In the genomic region with DNA sequence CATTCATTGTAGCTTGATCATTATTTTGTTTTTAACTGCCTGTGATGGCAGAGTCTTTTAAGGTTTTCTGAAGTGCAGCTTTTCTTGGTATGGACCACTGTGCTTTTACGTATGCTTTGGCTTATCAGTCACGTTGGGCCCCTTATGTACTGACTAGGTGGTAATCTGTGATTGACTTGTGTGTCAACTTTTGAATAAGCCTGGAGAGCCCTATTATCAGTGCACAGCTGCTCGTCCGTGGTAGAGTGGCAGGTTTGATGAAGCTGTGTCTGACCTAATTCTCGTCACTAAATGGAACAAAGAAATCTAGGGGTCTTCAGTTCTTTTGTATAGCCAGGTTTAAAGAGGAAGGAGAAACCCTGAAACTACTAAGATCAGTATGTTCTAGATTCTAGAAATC, we compare ENCODE assay signal across 22 mouse cellular contexts. TPM values are rescaled to one million over a fixed set of nuclear protein-coding genes. Genes with fewer than 3 reads are reported as not detected.
A peak's percentile ranks its signal among the peaks of the same experiment; 100 is the strongest.
DNase-seq lines count a peak whose midpoint lies in the region; ATAC-seq and TF ChIP-seq lines count a peak whose summit lies in the region.
"Had no signal": no experiment of that assay in that cellular context is flagged by ENCODE, and none has a peak within 500 bp of the region (broad histone marks: within the 10 kb centered on the region; RNA-seq: fewer than 3 reads in every experiment).

No protein-coding gene starts in this region.

- H3K4me1 ChIP-seq in forebrain, embryonic 12.5 days: peaks cover 32% of the 10 kb centered on the region
- peaks cover 66% of the 10 kb centered on the region for H3K4me1 ChIP-seq in forebrain, embryonic 10.5 days
- no peaks in the 10 kb centered on the region; the same call in none of the 2 replicates for H3K4me1 ChIP-seq in hindbrain, embryonic 11.5 days (replicated peaks; ENCODE audit: control insufficient read depth, insufficient read depth, low read length)
- no peaks in the 10 kb centered on the region for H3K4me1 ChIP-seq in hindbrain, postnatal 0 days (ENCODE audit: insufficient read depth, low read length)
- H3K4me1 ChIP-seq in neural tube, embryonic 11.5 days (ENCODE audit: control insufficient read depth, insufficient read depth, low read length): peaks cover 12% of the 10 kb centered on the region
- peaks cover 18% of the 10 kb centered on the region for H3K4me1 ChIP-seq in neural tube, embryonic 15.5 days
- H3K4me1 ChIP-seq: liver, embryonic 15.5 days; megakaryocyte, embryonic 14.5 days had no signal

- WGBS in forebrain, embryonic 12.5 days: 14% methylated on average over 5 of the region's 5 CpGs
- WGBS in forebrain, embryonic 10.5 days: 12% methylated on average over 5 of the region's 5 CpGs
- 14% methylated on average over 5 of the region's 5 CpGs for WGBS in hindbrain, embryonic 11.5 days
- WGBS in hindbrain, postnatal 0 days: 33% methylated on average over 5 of the region's 5 CpGs
- WGBS in neural tube, embryonic 11.5 days: 31% methylated on average over 5 of the region's 5 CpGs
- WGBS in neural tube, embryonic 15.5 days: 21% methylated on average over 5 of the region's 5 CpGs

- H3K9ac ChIP-seq in forebrain, embryonic 12.5 days: no peak overlapping the region
- H3K9ac ChIP-seq in hindbrain, embryonic 11.5 days (ENCODE audit: low read depth, low read length): no peak overlapping the region
- no peak overlapping the region for H3K9ac ChIP-seq in hindbrain, postnatal 0 days (replicated peaks; ENCODE audit: low read length)
- H3K9ac ChIP-seq in neural tube, embryonic 11.5 days (ENCODE audit: low read length): no peak overlapping the region
- H3K9ac ChIP-seq in neural tube, embryonic 15.5 days (replicated peaks): no peak overlapping the region
- H3K9ac ChIP-seq: embryonic facial prominence, embryonic 13.5 days; kidney, embryonic 15.5 days; limb, embryonic 15.5 days; liver, embryonic 15.5 days; lung, embryonic 15.5 days; neural tube, embryonic 13.5 days had no signal

- H3K27ac ChIP-seq in forebrain, embryonic 12.5 days: no peak overlapping the region
- H3K27ac ChIP-seq in forebrain, embryonic 10.5 days: no peak overlapping the region
- H3K27ac ChIP-seq in hindbrain, embryonic 11.5 days (ENCODE audit: low read depth, low read length): no peak overlapping the region
- H3K27ac ChIP-seq in hindbrain, postnatal 0 days: no peak overlapping the region
- no peak overlapping the region for H3K27ac ChIP-seq in neural tube, embryonic 11.5 days (ENCODE audit: low read depth, low read length)
- H3K27ac ChIP-seq in neural tube, embryonic 15.5 days (replicated peaks): no peak overlapping the region
- H3K27ac ChIP-seq: heart, embryonic 10.5 days; kidney, embryonic 15.5 days; limb, embryonic 15.5 days; liver, embryonic 15.5 days; lung, embryonic 15.5 days; neural tube, embryonic 13.5 days had no signal

- H3K4me3 ChIP-seq in forebrain, embryonic 12.5 days (replicated peaks): no peak overlapping the region
- H3K4me3 ChIP-seq in forebrain, embryonic 10.5 days: no peak overlapping the region
- H3K4me3 ChIP-seq in hindbrain, embryonic 11.5 days (ENCODE audit: low read depth, low read length): no peak overlapping the region
- H3K4me3 ChIP-seq in hindbrain, postnatal 0 days (ENCODE audit: low read length): no peak overlapping the region
- no peak overlapping the region for H3K4me3 ChIP-seq in neural tube, embryonic 11.5 days (ENCODE audit: low read depth, low read length)
- H3K4me3 ChIP-seq in neural tube, embryonic 15.5 days (replicated peaks): no peak overlapping the region
- H3K4me3 ChIP-seq: embryonic facial prominence, embryonic 13.5 days; heart, embryonic 10.5 days; kidney, embryonic 15.5 days; limb, embryonic 15.5 days; liver, embryonic 15.5 days; lung, embryonic 15.5 days; megakaryocyte, embryonic 14.5 days; neural tube, embryonic 13.5 days had no signal

- H3K9me3 ChIP-seq in forebrain, embryonic 12.5 days: no peaks in the 10 kb centered on the region
- no peaks in the 10 kb centered on the region for H3K9me3 ChIP-seq in forebrain, embryonic 10.5 days
- H3K9me3 ChIP-seq in hindbrain, embryonic 11.5 days (ENCODE audit: control insufficient read depth, low read length): no peaks in the 10 kb centered on the region
- H3K9me3 ChIP-seq in hindbrain, postnatal 0 days (ENCODE audit: low read length): no peaks in the 10 kb centered on the region
- no peaks in the 10 kb centered on the region for H3K9me3 ChIP-seq in neural tube, embryonic 11.5 days (ENCODE audit: control insufficient read depth, low read length)
- no peaks in the 10 kb centered on the region for H3K9me3 ChIP-seq in neural tube, embryonic 15.5 days (replicated peaks)
- H3K9me3 ChIP-seq: embryonic facial prominence, embryonic 13.5 days; heart, embryonic 10.5 days; kidney, embryonic 15.5 days; limb, embryonic 15.5 days; liver, embryonic 15.5 days; lung, embryonic 15.5 days; megakaryocyte, embryonic 14.5 days; neural tube, embryonic 13.5 days had no signal

- peaks cover 4% of the 10 kb centered on the region for H3K36me3 ChIP-seq in forebrain, embryonic 12.5 days (replicated peaks)
- peaks cover 34% of the 10 kb centered on the region for H3K36me3 ChIP-seq in forebrain, embryonic 10.5 days (replicated peaks)
- H3K36me3 ChIP-seq in hindbrain, embryonic 11.5 days (ENCODE audit: control insufficient read depth, insufficient read depth, low read length): no peaks in the 10 kb centered on the region
- no peaks in the 10 kb centered on the region for H3K36me3 ChIP-seq in hindbrain, postnatal 0 days (ENCODE audit: insufficient read depth, low read length)
- H3K36me3 ChIP-seq in neural tube, embryonic 11.5 days (ENCODE audit: control insufficient read depth, insufficient read depth, low read length): no peaks in the 10 kb centered on the region
- no peaks in the 10 kb centered on the region for H3K36me3 ChIP-seq in neural tube, embryonic 15.5 days
- H3K36me3 ChIP-seq: embryonic facial prominence, embryonic 13.5 days; heart, embryonic 10.5 days; kidney, embryonic 15.5 days; liver, embryonic 15.5 days; lung, embryonic 15.5 days; neural tube, embryonic 13.5 days had no signal

- peaks cover 25% of the 10 kb centered on the region for H3K27me3 ChIP-seq in forebrain, embryonic 12.5 days
- H3K27me3 ChIP-seq in forebrain, embryonic 10.5 days (ENCODE audit: poor library complexity, severe bottlenecking): peaks cover 82% of the 10 kb centered on the region
- no peaks in the 10 kb centered on the region for H3K27me3 ChIP-seq in hindbrain, embryonic 11.5 days (ENCODE audit: control insufficient read depth, insufficient read depth, low read length)
- H3K27me3 ChIP-seq in hindbrain, postnatal 0 days (ENCODE audit: insufficient read depth, low read length): no peaks in the 10 kb centered on the region
- H3K27me3 ChIP-seq in neural tube, embryonic 11.5 days (ENCODE audit: control insufficient read depth, insufficient read depth, low read length): no peaks in the 10 kb centered on the region
- H3K27me3 ChIP-seq in neural tube, embryonic 15.5 days (replicated peaks): no peaks in the 10 kb centered on the region
- H3K27me3 ChIP-seq: embryonic facial prominence, embryonic 13.5 days; kidney, embryonic 15.5 days; limb, embryonic 15.5 days; liver, embryonic 15.5 days; neural tube, embryonic 13.5 days had no signal

- TF ChIP-seq CTCF in hindbrain, postnatal 0 days (IDR thresholded peaks at IDR 0.05; ENCODE audit: low read depth): no peak

- no peak for DNase-seq in forebrain, embryonic 10.5 days (ENCODE audit: extremely low spot score, low spot score)
- peak; percentile 28 for DNase-seq in hindbrain, embryonic 11.5 days (ENCODE audit: low spot score)
- DNase-seq in hindbrain, postnatal 0 days (ENCODE audit: low spot score): no peak
- DNase-seq in neural tube, embryonic 11.5 days (ENCODE audit: low spot score): no peak
- no peak for DNase-seq in cerebellum, postnatal 10 days
- DNase-seq: adrenal gland, postnatal 14 days; cerebellum, adult 8-10 months; kidney, adult 11 months; layer of hippocampus, adult 9-11 months; lung, postnatal 36 days; thymus, adult 2 months; thymus, postnatal 4 days had no signal

- no peak overlapping the region for H3K4me2 ChIP-seq in forebrain, embryonic 12.5 days
- no peak overlapping the region for H3K4me2 ChIP-seq in hindbrain, embryonic 11.5 days (replicated peaks; ENCODE audit: low read depth, low read length)
- no peak overlapping the region for H3K4me2 ChIP-seq in hindbrain, postnatal 0 days (ENCODE audit: low read depth, low read length)
- H3K4me2 ChIP-seq in neural tube, embryonic 11.5 days (ENCODE audit: low read depth): no peak overlapping the region
- H3K4me2 ChIP-seq in neural tube, embryonic 15.5 days: no peak overlapping the region
- H3K4me2 ChIP-seq: embryonic facial prominence, embryonic 13.5 days; kidney, embryonic 15.5 days; limb, embryonic 15.5 days; liver, embryonic 15.5 days; lung, embryonic 15.5 days; neural tube, embryonic 13.5 days had no signal

- ATAC-seq in forebrain, embryonic 12.5 days (ENCODE audit: low FRiP score): peak; percentile 58; the same call in 1 of the 2 replicates
- ATAC-seq in hindbrain, embryonic 11.5 days (ENCODE audit: low FRiP score): peak; percentile 70; the same call in 1 of the 2 replicates
- no peak for ATAC-seq in hindbrain, postnatal 0 days
- ATAC-seq in neural tube, embryonic 11.5 days (ENCODE audit: insufficient read depth, low FRiP score, low TSS enrichment): peak; percentile 41; the same call in 1 of the 2 replicates
- ATAC-seq in neural tube, embryonic 15.5 days (ENCODE audit: low FRiP score): no peak

RNA-seq across cellular contexts. Expression of a gene that starts 21.5 kb away (rescaled TPM):
- polyA plus RNA-seq in forebrain, embryonic 12.5 days (2016; fragmentation: Nextera tagmentation; extraction: Ambion mirVana): 23.4 and 23.7 TPM in 2 replicates
- polyA plus RNA-seq in forebrain, embryonic 10.5 days (2016; fragmentation: Nextera tagmentation; extraction: Ambion mirVana): 13.4 and 16.2 TPM in 2 replicates
- polyA plus RNA-seq in hindbrain, embryonic 11.5 days (2014; fragmentation: Nextera tagmentation; extraction: Ambion mirVana): 13.4 and 21.9 TPM in 2 replicates
- total RNA-seq in hindbrain, postnatal 0 days (2014; rRNA removed): 10.6 and 11.1 TPM in 2 replicates
- polyA plus RNA-seq in hindbrain, postnatal 0 days (2015; fragmentation: Nextera tagmentation; extraction: Ambion mirVana): 1.0 and 1.7 TPM in 2 replicates
- polyA plus RNA-seq in neural tube, embryonic 11.5 days (2014; fragmentation: Nextera tagmentation; extraction: Ambion mirVana): 8.5 and 11.5 TPM in 2 replicates
- polyA plus RNA-seq in neural tube, embryonic 15.5 days (2015; fragmentation: Nextera tagmentation; extraction: Ambion mirVana): 3.3 and 3.6 TPM in 2 replicates

Comparison
In these comparisons a context has a peak if more than half of its experiments do, and no peak if none do; other contexts are left out.
1. ATAC-seq: peak in forebrain, embryonic 12.5 days (single experiment), hindbrain, embryonic 11.5 days (single experiment) and neural tube, embryonic 11.5 days (single experiment); none in hindbrain, postnatal 0 days (single experiment) and neural tube, embryonic 15.5 days (single experiment).